Mouse (Mus musculus) embryonic fibroblast, embryonic 13.5 days (primary cell): ENCODE measurements around the gene Lyz1.
"Not testable (repeated sequence)": the region's sequence is repeated elsewhere in the genome, so short reads cannot be mapped to it uniquely, and the experiment has no call there.

Experiments
- CTCF ChIP-seq: IDR thresholded peaks from 2 replicates; pipeline ENCODE4 v1.5.1; 2011; ENCODE audit warnings: mild to moderate bottlenecking, control low read depth, low read length, moderate library complexity, borderline replicate concordance; ENCODE audit not compliant: insufficient read depth
- POLR2A ChIP-seq: IDR thresholded peaks from 2 replicates; pipeline ENCODE4 v1.6.1; 2011; ENCODE audit warnings: low read depth, mild to moderate bottlenecking, control low read depth, low read length, moderate library complexity

DNA sequence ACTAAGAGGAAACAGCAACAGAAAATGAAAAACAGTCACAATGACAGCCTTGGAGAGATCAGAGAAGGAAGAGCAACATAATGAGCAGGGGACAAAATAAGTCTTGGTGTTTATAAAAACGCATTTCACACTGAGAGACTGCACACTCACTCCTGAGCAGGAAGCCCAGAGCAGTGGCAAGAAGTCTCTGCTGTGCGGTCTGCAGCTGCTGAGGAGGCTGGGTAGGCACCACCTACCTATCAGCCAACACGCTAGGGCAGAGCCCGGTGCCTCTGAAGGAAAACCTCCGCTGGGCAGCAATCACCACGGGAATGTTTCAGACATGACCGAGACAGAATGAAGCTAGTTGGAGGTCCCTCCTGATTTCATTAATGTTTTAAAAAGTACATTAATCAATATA lies 7.1 kb downstream of the Lyz1 start:
- not testable (repeated sequence) for TF ChIP-seq CTCF, POLR2A
